Mouse (Mus musculus) neural tube, embryonic 12.5 days (tissue): ENCODE data around the gene Tlx1. TPM values are rescaled to one million over a fixed set of nuclear protein-coding genes. Genes with fewer than 3 reads are reported as not detected.

Experiments used
- ATAC-seq: fragments of 200-750 bp; cut with Nextera tagmentation; 2 replicates; pipeline ENCODE4 v1.8.0; 2017; ENCODE audit warnings: low read depth, mild to moderate bottlenecking, moderate TSS enrichment, moderate library complexity; ENCODE audit not compliant: low FRiP score
- H3K27ac ChIP-seq: fragments of 300-500 bp; sonication (generic); 2 replicates; pipeline ENCODE4 v1.5.1; 2016
- H3K27me3 ChIP-seq: fragments of 300-500 bp; sonication (generic); replicated peaks from 2 replicates; pipeline ENCODE4 v1.6.1; 2016; ENCODE audit warnings: mild to moderate bottlenecking
- H3K36me3 ChIP-seq: fragments of 300-500 bp; sonication (generic); 2 replicates; pipeline ENCODE4 v1.6.1; 2016; ENCODE audit warnings: mild to moderate bottlenecking
- H3K4me1 ChIP-seq: fragments of 300-500 bp; sonication (generic); 2 replicates; pipeline ENCODE4 v1.6.1; 2016
- H3K4me2 ChIP-seq: fragments of 300-500 bp; sonication (generic); replicated peaks from 2 replicates; pipeline ENCODE4 v1.6.1; 2016; ENCODE audit warnings: mild to moderate bottlenecking
- H3K4me3 ChIP-seq: fragments of 300-500 bp; sonication (generic); 2 replicates; pipeline ENCODE4 v1.5.1; 2016
- H3K9ac ChIP-seq: fragments of 300-500 bp; sonication (generic); 2 replicates; pipeline ENCODE4 v1.6.1; 2016; ENCODE audit warnings: mild to moderate bottlenecking
- H3K9me3 ChIP-seq: fragments of 300-500 bp; sonication (generic); 2 replicates; pipeline ENCODE4 v1.6.1; 2016; ENCODE audit warnings: mild to moderate bottlenecking
- WGBS: fragments of 180-500 bp; shearing (Covaris S2); methylation state at CpG from one replicate; pipeline ENCODE4 v1.1.7; 2016; 5-methylcytosine and 5-hydroxymethylcytosine counted together
- polyA plus RNA-seq: library from polyadenylated mRNA; unstranded; fragments of >200 nt; fragmentation: Nextera tagmentation; extraction: Ambion mirVana; gene quantifications from 2 replicates; pipeline ENCODE4 v1.2.1, GENCODE M21; 2016

The Tlx1 gene
- polyA plus RNA-seq, 1 experiment from 2014 or later = 2.0 TPM

GRCm38 (mm10) chr19:45147071-45147470, 3.4 kb upstream of the Tlx1 start:
- H3K9me3 ChIP-seq = peaks cover 5% of the 10 kb centered on the region; the same call in 1 of the 2 replicates

DNA sequence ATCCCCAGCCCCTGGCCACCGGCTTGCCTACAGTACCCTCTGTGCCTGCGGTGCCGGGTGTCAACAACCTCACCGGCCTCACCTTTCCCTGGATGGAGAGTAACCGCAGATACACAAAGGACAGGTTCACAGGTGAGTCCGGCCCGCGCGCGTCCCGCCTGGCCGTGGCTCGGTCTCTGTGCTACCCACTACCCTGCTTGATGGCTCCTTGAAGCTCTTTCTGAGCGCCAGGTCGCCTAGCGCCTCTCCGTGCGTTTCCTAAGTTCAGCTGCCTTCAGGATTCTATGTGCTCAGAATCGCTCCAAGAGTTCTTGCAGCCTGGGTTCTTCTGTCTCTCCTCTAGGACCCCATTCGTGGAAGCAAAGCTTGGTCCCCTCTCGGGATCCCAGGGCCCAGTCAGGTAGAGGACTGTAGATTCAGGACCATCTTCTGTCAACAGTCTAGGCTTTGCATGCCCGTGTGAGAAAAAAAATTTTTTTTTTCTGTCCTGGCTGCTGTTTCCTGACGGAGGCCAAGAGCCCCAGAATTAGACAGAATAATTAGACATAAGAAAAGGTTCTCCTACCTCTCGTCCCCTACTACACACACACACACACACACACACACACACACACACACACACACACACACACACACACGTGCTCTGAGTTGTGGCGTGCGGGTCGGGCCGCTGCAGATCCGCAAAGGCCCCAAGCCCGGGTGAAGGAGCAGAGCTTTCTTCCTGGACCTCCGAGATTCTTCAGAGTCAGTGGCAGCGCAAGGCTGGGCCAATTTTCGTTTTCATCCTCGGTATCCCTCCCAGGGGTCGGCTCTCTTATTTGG, 1.1 kb downstream of the Tlx1 start:
- Histone ChIP-seq H3K9me3 (peaks cover 5% of the 10 kb centered on the region; the same call in 1 of the 2 replicates), H3K4me3 (peak overlapping the region; percentile 27), H3K27me3 (peaks cover 99% of the 10 kb centered on the region), H3K9ac (no peak overlapping the region), H3K36me3 (no peaks in the 10 kb centered on the region), H3K27ac (no peak overlapping the region), H3K4me2 (peak overlapping the region; percentile 54), H3K4me1 (peaks cover 18% of the 10 kb centered on the region)
- WGBS = 1% methylated on average over 36 of the region's 36 CpGs
- ATAC-seq = no peak

More at GRCm38 (mm10) chr19:45147071-45147470, 3.4 kb upstream of the Tlx1 start:
- Histone ChIP-seq H3K9ac (no peak overlapping the region), H3K27ac (no peak overlapping the region), H3K36me3 (no peaks in the 10 kb centered on the region), H3K4me3 (no peak overlapping the region), H3K4me1 (peaks cover 24% of the 10 kb centered on the region), H3K4me2 (no peak overlapping the region), H3K27me3 (peaks cover 99% of the 10 kb centered on the region)
- 0% methylated on average over 4 of the region's 4 CpGs for WGBS
- no peak for ATAC-seq

DNA sequence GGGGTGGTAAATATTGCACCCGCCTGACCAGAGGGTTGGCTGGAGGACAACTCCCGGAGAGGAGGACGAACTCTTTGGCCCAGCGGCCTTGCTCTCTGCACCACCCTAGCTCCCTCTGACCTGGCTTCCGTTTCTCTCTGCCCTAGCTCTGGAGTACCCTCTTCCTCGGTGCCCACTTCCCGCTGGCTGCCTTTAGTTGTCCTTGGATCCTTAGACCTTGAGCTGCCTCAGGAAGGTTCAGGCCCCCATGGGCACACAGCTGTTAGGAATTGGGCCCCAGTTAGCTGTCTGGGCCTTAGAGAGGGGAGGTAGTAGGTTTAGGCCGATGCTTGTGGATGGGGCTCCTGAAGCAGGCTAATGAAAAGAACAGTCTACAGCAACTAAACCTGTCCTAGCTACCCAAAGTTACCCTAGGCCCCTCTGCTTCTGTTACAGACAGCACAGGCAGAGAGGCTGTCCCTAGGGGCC, 1.7 kb downstream of the Tlx1 start:
- Histone ChIP-seq H3K27ac (no peak overlapping the region), H3K4me1 (peaks cover 18% of the 10 kb centered on the region), H3K4me3 (no peak overlapping the region), H3K36me3 (no peaks in the 10 kb centered on the region), H3K9me3 (peaks cover 5% of the 10 kb centered on the region; the same call in 1 of the 2 replicates), H3K27me3 (peaks cover 99% of the 10 kb centered on the region), H3K9ac (no peak overlapping the region), H3K4me2 (peak overlapping the region; percentile 24; the same call in 1 of the 2 replicates)
- under 1% methylated on average over 8 of the region's 8 CpGs for WGBS
- no peak for ATAC-seq

- Histone ChIP-seq H3K4me2 (peak overlapping the region; percentile 24), H3K9ac (no peak overlapping the region), H3K36me3 (no peaks in the 10 kb centered on the region), H3K9me3 (no peaks in the 10 kb centered on the region), H3K27me3 (peaks cover 99% of the 10 kb centered on the region), H3K4me1 (peaks cover 18% of the 10 kb centered on the region), H3K4me3 (no peak overlapping the region), H3K27ac (no peak overlapping the region)
- no peak for ATAC-seq
- under 1% methylated on average over 44 of the region's 44 CpGs for WGBS
Measured at GRCm38 (mm10) chr19:45153311-45154058, 3.0 kb downstream of the Tlx1 start.

DNA sequence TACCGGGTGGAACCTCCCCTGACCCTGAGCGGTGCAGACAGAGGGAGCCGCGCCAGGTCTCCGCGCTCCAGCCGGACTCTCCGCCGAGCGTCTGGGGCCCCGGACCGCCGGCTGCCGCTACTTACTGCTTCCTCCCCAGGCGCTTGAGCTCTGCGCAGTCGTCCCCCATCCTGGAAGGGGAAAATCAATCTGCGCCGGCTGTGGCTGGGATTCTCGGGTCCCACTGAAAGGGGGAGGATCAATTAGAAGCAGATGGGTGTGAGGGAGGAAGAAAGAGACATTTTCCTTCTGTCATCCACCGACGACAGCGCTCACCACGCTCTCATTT, 3.5 kb downstream of the Tlx1 start:
- no peak for ATAC-seq
- Histone ChIP-seq H3K4me3 (no peak overlapping the region), H3K4me2 (peak overlapping the region; percentile 24), H3K4me1 (peaks cover 18% of the 10 kb centered on the region), H3K27ac (no peak overlapping the region), H3K9ac (no peak overlapping the region), H3K27me3 (peaks cover 99% of the 10 kb centered on the region), H3K9me3 (no peaks in the 10 kb centered on the region), H3K36me3 (no peaks in the 10 kb centered on the region)
- 0% methylated on average over 20 of the region's 24 CpGs for WGBS

DNA sequence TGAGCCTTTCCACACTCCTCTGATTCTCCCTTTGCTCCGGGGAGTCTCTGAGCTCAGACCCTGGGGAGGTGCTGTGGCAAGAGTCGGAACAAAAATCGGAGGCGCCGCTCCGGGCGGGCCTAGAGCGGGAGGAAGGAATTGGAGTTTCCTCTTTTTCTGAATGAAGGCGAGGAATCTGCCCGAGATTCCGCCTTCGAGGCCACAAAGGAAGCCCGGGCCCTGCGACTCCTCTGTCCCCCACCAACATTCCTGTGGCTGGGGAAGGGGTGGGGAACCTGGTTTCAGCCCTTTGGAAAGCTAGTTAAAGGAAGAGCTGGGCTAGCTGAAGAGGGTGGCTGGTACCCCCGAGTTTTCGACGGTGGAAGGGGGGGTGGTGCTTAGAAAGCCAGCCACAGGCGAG, 4.0 kb downstream of the Tlx1 start:
- Histone ChIP-seq H3K4me2 (peak overlapping the region; percentile 24; the same call in 1 of the 2 replicates), H3K27ac (no peak overlapping the region), H3K36me3 (no peaks in the 10 kb centered on the region), H3K9me3 (no peaks in the 10 kb centered on the region), H3K27me3 (peaks cover 100% of the 10 kb centered on the region), H3K9ac (no peak overlapping the region), H3K4me3 (no peak overlapping the region), H3K4me1 (peaks cover 18% of the 10 kb centered on the region)
- ATAC-seq = no peak
- under 1% methylated on average over 18 of the region's 18 CpGs for WGBS

GRCm38 (mm10) chr19:45155141-45155790, 4.8 kb downstream of the Tlx1 start:
- under 1% methylated on average over 15 of the region's 15 CpGs for WGBS
- H3K27me3 ChIP-seq = peaks cover 100% of the 10 kb centered on the region
- peaks cover 13% of the 10 kb centered on the region for H3K4me1 ChIP-seq
- no peak overlapping the region for H3K4me3 ChIP-seq
- H3K9me3 ChIP-seq = no peaks in the 10 kb centered on the region
- no peak overlapping the region for H3K4me2 ChIP-seq
- H3K27ac ChIP-seq = no peak overlapping the region
- no peak for ATAC-seq
- no peak overlapping the region for H3K9ac ChIP-seq
- no peaks in the 10 kb centered on the region for H3K36me3 ChIP-seq

GRCm38 (mm10) chr19:45155791-45156186, 5.3 kb downstream of the Tlx1 start:
- H3K4me3 ChIP-seq = no peak overlapping the region
- under 1% methylated on average over 26 of the region's 26 CpGs for WGBS

DNA sequence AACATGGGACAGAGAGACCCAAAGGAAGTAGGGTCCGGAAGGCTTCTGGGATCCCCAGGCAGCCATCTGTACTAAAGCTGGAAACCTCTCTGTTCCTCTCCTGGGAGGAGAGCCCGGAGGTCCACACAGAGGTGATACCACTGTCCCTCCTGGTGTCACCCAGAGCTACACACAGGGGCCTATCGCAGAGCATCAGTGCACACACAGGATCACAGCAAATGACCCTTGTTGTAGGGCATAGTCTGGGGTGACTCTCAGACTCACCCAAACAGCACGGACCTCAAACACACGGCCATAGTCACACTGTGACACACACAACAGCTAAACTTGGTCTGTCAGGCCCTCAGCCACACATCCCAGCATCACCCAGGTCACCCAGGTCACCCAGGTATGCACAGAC, 5.9 kb downstream of the Tlx1 start:
- H3K9me3 ChIP-seq = no peaks in the 10 kb centered on the region
- H3K4me3 ChIP-seq = no peak overlapping the region
- peaks cover 100% of the 10 kb centered on the region for H3K27me3 ChIP-seq
- no peak for ATAC-seq
- WGBS = under 1% methylated on average over 5 of the region's 5 CpGs
- no peak overlapping the region for H3K27ac ChIP-seq
- no peaks in the 10 kb centered on the region for H3K36me3 ChIP-seq
- no peak overlapping the region for H3K9ac ChIP-seq
- no peak overlapping the region for H3K4me2 ChIP-seq
- H3K4me1 ChIP-seq = peaks cover 2% of the 10 kb centered on the region

More at GRCm38 (mm10) chr19:45155791-45156186, 5.3 kb downstream of the Tlx1 start:
- Histone ChIP-seq H3K9me3 (no peaks in the 10 kb centered on the region), H3K4me1 (peaks cover 8% of the 10 kb centered on the region), H3K9ac (no peak overlapping the region), H3K27me3 (peaks cover 100% of the 10 kb centered on the region), H3K4me2 (no peak overlapping the region), H3K36me3 (no peaks in the 10 kb centered on the region), H3K27ac (no peak overlapping the region)
- ATAC-seq = no peak

DNA sequence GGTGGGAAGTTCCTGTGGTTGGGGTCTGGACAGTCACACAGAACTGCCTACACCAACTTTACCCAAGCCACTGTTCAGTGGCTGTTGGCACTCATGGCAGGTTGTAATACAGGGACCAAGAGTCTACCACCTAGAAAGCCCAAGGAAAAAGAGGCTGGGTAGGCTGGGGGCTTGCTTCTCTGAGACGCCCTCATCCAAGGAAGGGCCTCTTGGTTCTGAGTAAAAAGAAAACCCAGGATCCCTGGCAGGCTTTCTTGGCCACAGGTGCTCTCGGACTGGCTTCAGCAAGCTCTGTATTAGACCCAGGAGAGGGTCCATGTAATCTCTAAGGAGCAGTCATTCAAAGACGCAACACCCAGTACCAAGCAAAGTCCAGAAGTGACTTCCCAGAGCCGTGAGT, 7.7 kb downstream of the Tlx1 start:
- ATAC-seq = no peak
- peaks cover 2% of the 10 kb centered on the region; the same call in 1 of the 2 replicates for H3K4me1 ChIP-seq
- no peak overlapping the region for H3K4me2 ChIP-seq
- no peaks in the 10 kb centered on the region for H3K36me3 ChIP-seq
- H3K4me3 ChIP-seq = no peak overlapping the region
- 5% methylated on average over 4 of the region's 4 CpGs for WGBS
- H3K9me3 ChIP-seq = no peaks in the 10 kb centered on the region
- no peak overlapping the region for H3K9ac ChIP-seq
- H3K27ac ChIP-seq = no peak overlapping the region
- peaks cover 100% of the 10 kb centered on the region for H3K27me3 ChIP-seq

GRCm38 (mm10) chr19:45158896-45159295, 8.4 kb downstream of the Tlx1 start:
- H3K9ac ChIP-seq = no peak overlapping the region
- H3K4me1 ChIP-seq = peaks cover 2% of the 10 kb centered on the region; the same call in 1 of the 2 replicates
- no peak overlapping the region for H3K27ac ChIP-seq
- 1% methylated on average over 20 of the region's 20 CpGs for WGBS
- no peak overlapping the region for H3K4me2 ChIP-seq
- ATAC-seq = no peak
- peaks cover 100% of the 10 kb centered on the region for H3K27me3 ChIP-seq
- H3K36me3 ChIP-seq = no peaks in the 10 kb centered on the region
- no peak overlapping the region for H3K4me3 ChIP-seq
- no peaks in the 10 kb centered on the region for H3K9me3 ChIP-seq

DNA sequence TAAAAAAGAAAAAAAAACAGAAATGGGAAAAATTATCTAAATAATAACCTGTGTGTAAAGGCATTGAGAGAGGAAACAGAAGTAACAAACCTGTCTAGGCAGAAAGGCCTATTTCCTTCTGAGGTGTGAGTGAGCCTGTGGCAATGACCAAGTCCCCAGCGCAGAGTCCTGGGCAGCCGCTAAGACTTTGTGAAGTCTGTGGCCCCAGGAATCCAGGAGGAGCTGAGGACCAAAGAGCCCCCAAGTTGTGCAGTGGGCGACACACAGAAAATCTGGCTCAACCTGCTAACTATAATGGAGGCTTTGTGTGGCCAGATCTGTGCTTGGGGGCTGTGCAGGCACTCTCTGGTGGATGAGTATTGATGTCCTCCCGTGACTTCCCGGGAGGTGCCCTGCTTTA, 9.0 kb downstream of the Tlx1 start:
- 2% methylated on average over 5 of the region's 5 CpGs for WGBS
- H3K27me3 ChIP-seq = peaks cover 100% of the 10 kb centered on the region

More for the DNA sequence above, 9.0 kb downstream of the Tlx1 start:
- H3K9ac ChIP-seq = no peak overlapping the region
- no peaks in the 10 kb centered on the region for H3K36me3 ChIP-seq
- no peak overlapping the region for H3K27ac ChIP-seq
- H3K4me2 ChIP-seq = no peak overlapping the region
- no peak overlapping the region for H3K4me3 ChIP-seq
- ATAC-seq = no peak
- H3K4me1 ChIP-seq = no peaks in the 10 kb centered on the region
- H3K9me3 ChIP-seq = no peaks in the 10 kb centered on the region
